Mouse (Mus musculus): ENCODE data around the gene Tenm2. TPM values are rescaled to one million over a fixed set of nuclear protein-coding genes. Genes with fewer than 3 reads are reported as not detected.

Gene Tenm2
- polyA plus RNA-seq, 1 experiment from 2014 or later, result 1.4 TPM

- Histone ChIP-seq H3K4me3 (no peak overlapping the region), H3K4me1 (replicated peaks) (no peaks in the 10 kb centered on the region), H3K27ac (ENCODE audit: poor library complexity, severe bottlenecking) (no peak overlapping the region), H3K9me3 (replicated peaks) (no peaks in the 10 kb centered on the region), H3K9ac (no peak overlapping the region), H3K4me2 (no peak overlapping the region), H3K36me3 (no peaks in the 10 kb centered on the region), H3K27me3 (replicated peaks) (peaks cover 3% of the 10 kb centered on the region; the same call in 1 of the 2 replicates)
- no peak for ATAC-seq (ENCODE audit: insufficient number of reproducible peaks, low FRiP score)
- WGBS, result 77% methylated on average over 11 of the region's 11 CpGs
Observed at GRCm38 (mm10) chr11:36009281-36010208, 1226.2 kb downstream of the Tenm2 start.

GRCm38 (mm10) chr11:36002900-36003299, 1232.9 kb downstream of the Tenm2 start:
- H3K4me3 ChIP-seq, result no peak overlapping the region
- H3K4me2 ChIP-seq, result no peak overlapping the region
- H3K4me1 ChIP-seq (replicated peaks), result peaks cover 17% of the 10 kb centered on the region
- WGBS, result 46% methylated on average over 4 of the region's 4 CpGs
- peaks cover 6% of the 10 kb centered on the region; the same call in 1 of the 2 replicates for H3K27me3 ChIP-seq (replicated peaks)
- no peaks in the 10 kb centered on the region for H3K36me3 ChIP-seq
- no peak for ATAC-seq (ENCODE audit: insufficient number of reproducible peaks, low FRiP score)
- H3K27ac ChIP-seq (ENCODE audit: poor library complexity, severe bottlenecking), result no peak overlapping the region
- no peaks in the 10 kb centered on the region for H3K9me3 ChIP-seq (replicated peaks)
- no peak overlapping the region for H3K9ac ChIP-seq

DNA sequence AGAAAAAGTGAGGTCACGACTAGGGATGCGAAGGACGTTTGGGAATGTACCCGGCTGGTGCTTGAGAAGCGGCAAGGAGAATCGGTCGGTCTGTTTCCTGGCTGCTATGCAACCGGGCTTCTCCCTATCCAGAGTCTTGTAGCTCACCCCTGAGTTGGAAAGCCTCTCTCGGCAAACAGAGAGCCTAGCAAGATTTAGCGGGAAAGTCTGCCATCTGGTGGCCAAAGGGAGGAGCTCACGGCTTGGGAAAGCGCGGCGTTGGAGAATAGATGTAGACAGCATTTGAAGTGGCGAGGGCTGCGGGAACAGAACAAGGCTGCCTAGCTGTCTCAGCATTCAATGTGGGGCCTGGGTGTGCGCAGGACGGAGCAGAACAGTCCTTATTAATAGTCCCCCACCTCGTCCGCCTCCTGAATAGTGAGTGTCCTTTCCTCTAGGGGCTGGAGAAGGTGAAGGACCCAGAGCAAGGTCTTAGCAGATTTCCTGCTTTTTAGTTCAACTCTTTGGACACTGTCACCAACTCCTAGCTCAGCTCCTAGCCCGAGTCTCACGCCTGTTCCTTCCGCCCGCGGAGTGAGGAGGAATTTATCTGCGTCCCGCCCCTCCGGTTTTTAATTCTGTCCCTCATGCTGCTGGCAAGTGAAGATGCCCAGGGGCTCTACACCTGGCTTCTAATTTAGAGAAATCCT, 1234.3 kb downstream of the Tenm2 start:
- peak; percentile 81 for ATAC-seq (ENCODE audit: insufficient number of reproducible peaks, low FRiP score)
- Histone ChIP-seq H3K36me3 (no peaks in the 10 kb centered on the region), H3K9ac (peak overlapping the region; percentile 42; the same call in 1 of the 2 replicates), H3K9me3 (replicated peaks) (no peaks in the 10 kb centered on the region), H3K4me1 (replicated peaks) (peaks cover 17% of the 10 kb centered on the region), H3K4me3 (peak overlapping the region; percentile 34), H3K27ac (ENCODE audit: poor library complexity, severe bottlenecking) (no peak overlapping the region), H3K4me2 (peak overlapping the region; percentile 66), H3K27me3 (replicated peaks) (peaks cover 6% of the 10 kb centered on the region; the same call in 1 of the 2 replicates)
- 4% methylated on average over 28 of the region's 28 CpGs for WGBS

GRCm38 (mm10) chr11:36000585-36001281, 1235.0 kb downstream of the Tenm2 start:
- H3K36me3 ChIP-seq, result no peaks in the 10 kb centered on the region
- H3K27ac ChIP-seq (ENCODE audit: poor library complexity, severe bottlenecking), result no peak overlapping the region
- H3K9ac ChIP-seq, result 0 out of 2 replicates have a peak overlapping the region, but pooled peaks have one; percentile 36
- H3K27me3 ChIP-seq (replicated peaks), result peaks cover 6% of the 10 kb centered on the region; the same call in 1 of the 2 replicates
- peak overlapping the region; percentile 34 for H3K4me3 ChIP-seq
- no peak for ATAC-seq (ENCODE audit: insufficient number of reproducible peaks, low FRiP score)
- 3% methylated on average over 10 of the region's 10 CpGs for WGBS
- peak overlapping the region; percentile 66 for H3K4me2 ChIP-seq
- H3K4me1 ChIP-seq (replicated peaks), result peaks cover 17% of the 10 kb centered on the region
- H3K9me3 ChIP-seq (replicated peaks), result no peaks in the 10 kb centered on the region

DNA sequence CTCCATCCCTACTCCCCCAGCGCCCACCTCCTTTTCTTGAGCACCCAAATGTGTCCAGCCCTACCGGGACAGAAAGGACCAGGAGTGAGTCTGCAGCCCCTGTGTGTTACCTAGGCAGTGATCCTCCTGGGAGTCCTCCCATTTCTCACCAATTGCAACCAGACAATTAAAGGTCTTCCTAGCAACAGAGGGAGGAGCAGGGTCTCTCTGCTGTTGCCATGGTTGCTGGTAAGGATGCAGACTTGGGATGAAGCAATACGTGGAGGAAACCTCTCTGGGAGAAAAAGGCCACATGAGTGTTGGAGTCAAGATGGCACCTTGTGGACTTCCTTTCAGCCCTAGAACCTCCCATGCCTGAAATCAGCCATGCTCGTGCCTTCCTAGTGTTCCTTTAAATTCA, 1235.7 kb downstream of the Tenm2 start:
- Histone ChIP-seq H3K9ac (no peak overlapping the region), H3K27me3 (replicated peaks) (peaks cover 6% of the 10 kb centered on the region; the same call in 1 of the 2 replicates), H3K4me3 (no peak overlapping the region), H3K4me2 (no peak overlapping the region), H3K36me3 (no peaks in the 10 kb centered on the region), H3K9me3 (replicated peaks) (no peaks in the 10 kb centered on the region), H3K27ac (ENCODE audit: poor library complexity, severe bottlenecking) (no peak overlapping the region), H3K4me1 (replicated peaks) (peaks cover 17% of the 10 kb centered on the region)
- 20% methylated on average over 4 of the region's 4 CpGs for WGBS
- no peak for ATAC-seq (ENCODE audit: insufficient number of reproducible peaks, low FRiP score)

GRCm38 (mm10) chr11:35998048-35998447, 1237.7 kb downstream of the Tenm2 start:
- Histone ChIP-seq H3K9ac (no peak overlapping the region), H3K4me3 (no peak overlapping the region), H3K4me2 (no peak overlapping the region), H3K4me1 (replicated peaks) (peaks cover 17% of the 10 kb centered on the region), H3K27ac (ENCODE audit: poor library complexity, severe bottlenecking) (no peak overlapping the region), H3K36me3 (no peaks in the 10 kb centered on the region), H3K27me3 (replicated peaks) (no peaks in the 10 kb centered on the region; the same call in none of the 2 replicates), H3K9me3 (replicated peaks) (no peaks in the 10 kb centered on the region)
- no peak for ATAC-seq (ENCODE audit: insufficient number of reproducible peaks, low FRiP score)
- WGBS, result 71% methylated on average over 12 of the region's 12 CpGs

DNA sequence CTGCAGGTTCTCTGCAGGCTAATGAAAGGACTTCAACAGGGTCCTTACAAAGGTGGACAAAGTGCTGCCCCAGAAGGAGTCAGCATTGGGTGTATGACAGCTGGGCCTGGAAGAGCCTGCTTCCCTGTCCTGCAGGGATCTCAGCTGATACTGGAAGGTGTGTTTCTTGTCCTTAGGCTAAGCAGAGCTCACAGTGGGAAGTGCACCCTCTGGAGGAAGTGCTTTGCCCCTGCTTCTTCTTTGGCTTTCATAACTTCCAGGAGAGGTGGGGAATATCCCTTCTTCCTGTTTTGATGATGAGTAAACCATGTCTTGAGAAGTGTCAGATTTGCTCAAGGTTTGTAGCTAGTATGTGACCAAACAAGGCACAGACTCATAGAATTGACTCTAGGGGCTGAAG, 1240.5 kb downstream of the Tenm2 start:
- no peak overlapping the region for H3K9ac ChIP-seq
- H3K4me2 ChIP-seq, result no peak overlapping the region
- H3K4me3 ChIP-seq, result no peak overlapping the region
- H3K27ac ChIP-seq (ENCODE audit: poor library complexity, severe bottlenecking), result no peak overlapping the region
- no peaks in the 10 kb centered on the region for H3K9me3 ChIP-seq (replicated peaks)
- H3K36me3 ChIP-seq, result no peaks in the 10 kb centered on the region
- peaks cover 5% of the 10 kb centered on the region; the same call in 1 of the 2 replicates for H3K4me1 ChIP-seq (replicated peaks)
- no peaks in the 10 kb centered on the region; the same call in 1 of the 2 replicates for H3K27me3 ChIP-seq (replicated peaks)
- no peak for ATAC-seq (ENCODE audit: insufficient number of reproducible peaks, low FRiP score)

GRCm38 (mm10) chr11:35991846-35992245, 1243.9 kb downstream of the Tenm2 start:
- no peaks in the 10 kb centered on the region for H3K36me3 ChIP-seq
- H3K4me2 ChIP-seq, result no peak overlapping the region
- no peaks in the 10 kb centered on the region; the same call in 1 of the 2 replicates for H3K27me3 ChIP-seq (replicated peaks)
- no peak for ATAC-seq (ENCODE audit: insufficient number of reproducible peaks, low FRiP score)
- no peak overlapping the region for H3K9ac ChIP-seq
- 60% methylated on average over 2 of the region's 2 CpGs for WGBS
- H3K4me1 ChIP-seq (replicated peaks), result no peaks in the 10 kb centered on the region
- no peaks in the 10 kb centered on the region for H3K9me3 ChIP-seq (replicated peaks)
- no peak overlapping the region for H3K27ac ChIP-seq (ENCODE audit: poor library complexity, severe bottlenecking)
- no peak overlapping the region for H3K4me3 ChIP-seq

- H3K4me2 ChIP-seq, result no peak overlapping the region
- H3K36me3 ChIP-seq, result no peaks in the 10 kb centered on the region
- H3K4me3 ChIP-seq, result no peak overlapping the region
- H3K9me3 ChIP-seq (replicated peaks), result no peaks in the 10 kb centered on the region
- WGBS, result 66% methylated on average over 4 of the region's 4 CpGs
- no peak overlapping the region for H3K9ac ChIP-seq
- no peak overlapping the region for H3K27ac ChIP-seq (ENCODE audit: poor library complexity, severe bottlenecking)
- H3K27me3 ChIP-seq (replicated peaks), result no peaks in the 10 kb centered on the region; the same call in 1 of the 2 replicates
- no peak for ATAC-seq (ENCODE audit: insufficient number of reproducible peaks, low FRiP score)
- H3K4me1 ChIP-seq (replicated peaks), result peaks cover 7% of the 10 kb centered on the region
Observed at GRCm38 (mm10) chr11:35989967-35990366, 1245.8 kb downstream of the Tenm2 start.

DNA sequence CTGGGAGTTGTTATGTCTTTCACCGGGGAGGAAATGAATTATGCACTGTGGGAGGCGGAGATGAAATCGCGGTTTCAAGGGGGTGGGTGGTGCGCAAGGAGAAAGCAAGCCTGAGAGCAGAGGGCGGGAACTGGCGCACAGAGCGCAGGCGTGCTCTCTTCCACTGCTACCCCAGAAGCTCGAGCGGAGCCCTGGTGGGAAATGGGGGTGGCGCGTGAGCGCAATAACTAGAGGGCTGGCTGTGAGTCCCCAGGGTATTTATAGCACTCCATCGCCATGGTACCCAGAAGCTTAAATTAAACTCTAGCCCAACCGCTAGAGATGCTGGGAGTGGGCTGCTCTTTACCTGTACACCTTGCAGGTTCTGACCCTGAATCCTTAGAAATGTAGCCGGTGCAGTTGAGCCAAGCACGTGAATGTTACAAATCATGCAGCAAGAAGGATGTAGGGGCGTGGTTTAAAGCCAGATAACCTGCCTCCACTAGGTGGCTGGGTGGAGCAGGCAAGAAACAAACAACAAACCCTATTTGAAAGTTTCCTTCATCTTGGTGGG, 1249.8 kb downstream of the Tenm2 start:
- no peaks in the 10 kb centered on the region for H3K36me3 ChIP-seq
- H3K4me1 ChIP-seq (replicated peaks), result peaks cover 7% of the 10 kb centered on the region
- H3K9me3 ChIP-seq (replicated peaks), result no peaks in the 10 kb centered on the region
- ATAC-seq (ENCODE audit: insufficient number of reproducible peaks, low FRiP score), result peak; percentile 73
- H3K27me3 ChIP-seq (replicated peaks), result peaks cover 16% of the 10 kb centered on the region; the same call in 1 of the 2 replicates
- WGBS, result under 1% methylated on average over 19 of the region's 19 CpGs
- peak overlapping the region; percentile 30 for H3K4me3 ChIP-seq
- peak overlapping the region; percentile 68 for H3K4me2 ChIP-seq
- H3K27ac ChIP-seq (ENCODE audit: poor library complexity, severe bottlenecking), result no peak overlapping the region
- H3K9ac ChIP-seq, result no peak overlapping the region

Measured in heart, embryonic 12.5 days (tissue).